Mouse (Mus musculus): Measurements from ENCODE around the gene Fyco1.

GRCm38 (mm10) chr9:123814326-123814725, 37.4 kb downstream of the Fyco1 start:
- TF ChIP-seq MAX (IDR thresholded peaks at IDR 0.05), result no peak
- TF ChIP-seq CTCF (IDR thresholded peaks at IDR 0.05; ENCODE audit: control insufficient read depth, insufficient read depth, insufficient read length), result no peak
- TF ChIP-seq USF1 (IDR thresholded peaks at IDR 0.05; ENCODE audit: low read depth), result no peak
- no peak for TF ChIP-seq MYOD1 (IDR thresholded peaks at IDR 0.05; ENCODE audit: control insufficient read depth, insufficient read length, low read depth)
- TF ChIP-seq MYOG (IDR thresholded peaks at IDR 0.05; ENCODE audit: control insufficient read depth, extremely low read depth, insufficient read length), result no peak
- TF ChIP-seq CEBPB (IDR thresholded peaks at IDR 0.05; ENCODE audit: low read depth), result no peak
- no peak for TF ChIP-seq FOSL1 (IDR thresholded peaks at IDR 0.05; ENCODE audit: insufficient read depth, low read length, poor library complexity, severe bottlenecking)

All from C2C12 (cell line).